Mouse (Mus musculus) gastrocnemius, adult 8-10 months (tissue): Measurements from ENCODE around the gene 4930539E08Rik. TPM values are rescaled to one million over a fixed set of nuclear protein-coding genes. Genes with fewer than 3 reads are reported as not detected.

ENCODE experiments used
- DNase-seq, 2 experiments: peaks; one replicate each; pipeline ENCODE4 v3.0.0; 2022; ENCODE audit warnings: low spot score in 2 of 2
- total RNA-seq, 4 experiments: library from RNA; stranded (reverse); gene quantifications; 2 replicates each; pipeline ENCODE4 v1.2.4; 2022

4930539E08Rik gene
- not detected for total RNA-seq

DNA sequence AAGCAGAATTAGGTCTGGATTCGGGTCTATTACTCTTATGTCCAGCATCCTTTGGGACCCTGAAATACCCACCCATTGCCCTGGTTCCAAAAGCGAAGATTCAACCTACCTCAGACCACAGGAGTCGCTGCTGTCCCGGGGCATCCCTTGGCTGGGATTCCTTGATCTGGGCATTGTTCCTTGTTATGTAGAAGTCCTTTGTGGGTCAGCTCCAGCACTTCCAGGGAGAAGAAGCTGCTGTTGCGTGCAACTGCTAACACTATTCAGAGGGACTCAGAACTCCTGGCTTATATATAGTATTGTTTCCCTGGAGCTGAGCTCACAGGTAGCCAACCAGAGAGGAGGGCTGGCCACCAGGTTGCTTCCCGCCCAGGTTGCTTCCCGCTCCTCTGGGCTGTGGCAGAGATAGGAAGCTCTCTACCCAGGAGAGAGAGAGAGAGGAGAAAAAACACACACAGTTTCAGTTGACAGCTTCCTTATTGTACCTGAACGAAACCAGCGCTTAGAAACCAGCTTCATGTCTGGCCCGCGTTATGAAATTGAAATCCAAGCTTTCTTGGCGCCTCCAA, at the start of gene 4930539E08Rik:
Gene 4930539E08Rik, minus strand, starts transcription at position 265 of the 569 bp plus-strand sequence.
- DNase-seq: no peak

- no peak for DNase-seq
Measured at GRCm38 (mm10) chr17:28961596-28961995, 46.5 kb upstream of the 4930539E08Rik start.

DNA sequence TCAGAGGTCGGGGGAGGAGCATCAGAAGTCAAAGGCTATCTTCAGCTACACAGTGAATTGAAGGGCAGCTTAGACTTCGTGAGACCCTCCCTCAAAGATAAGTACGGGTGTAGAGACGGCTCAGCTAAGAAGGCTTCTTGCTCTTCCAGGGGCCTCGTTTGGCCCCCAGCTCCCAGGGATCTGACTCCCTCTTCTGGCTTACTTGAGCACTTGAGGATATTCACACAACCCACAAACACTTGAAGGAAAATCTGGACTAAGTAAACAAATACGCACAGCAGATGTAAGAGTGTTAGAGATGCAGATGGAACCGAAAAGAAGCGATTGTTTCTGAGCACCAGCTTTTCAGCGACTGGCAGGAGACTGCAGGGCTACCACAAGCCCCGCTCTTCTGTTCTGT, 45.5 kb upstream of the 4930539E08Rik start:
- no peak for DNase-seq

- DNase-seq: no peak
Measured at GRCm38 (mm10) chr17:28954416-28954815, 39.3 kb upstream of the 4930539E08Rik start.

- DNase-seq: no peak
Measured at GRCm38 (mm10) chr17:28953251-28953650, 38.1 kb upstream of the 4930539E08Rik start.

DNA sequence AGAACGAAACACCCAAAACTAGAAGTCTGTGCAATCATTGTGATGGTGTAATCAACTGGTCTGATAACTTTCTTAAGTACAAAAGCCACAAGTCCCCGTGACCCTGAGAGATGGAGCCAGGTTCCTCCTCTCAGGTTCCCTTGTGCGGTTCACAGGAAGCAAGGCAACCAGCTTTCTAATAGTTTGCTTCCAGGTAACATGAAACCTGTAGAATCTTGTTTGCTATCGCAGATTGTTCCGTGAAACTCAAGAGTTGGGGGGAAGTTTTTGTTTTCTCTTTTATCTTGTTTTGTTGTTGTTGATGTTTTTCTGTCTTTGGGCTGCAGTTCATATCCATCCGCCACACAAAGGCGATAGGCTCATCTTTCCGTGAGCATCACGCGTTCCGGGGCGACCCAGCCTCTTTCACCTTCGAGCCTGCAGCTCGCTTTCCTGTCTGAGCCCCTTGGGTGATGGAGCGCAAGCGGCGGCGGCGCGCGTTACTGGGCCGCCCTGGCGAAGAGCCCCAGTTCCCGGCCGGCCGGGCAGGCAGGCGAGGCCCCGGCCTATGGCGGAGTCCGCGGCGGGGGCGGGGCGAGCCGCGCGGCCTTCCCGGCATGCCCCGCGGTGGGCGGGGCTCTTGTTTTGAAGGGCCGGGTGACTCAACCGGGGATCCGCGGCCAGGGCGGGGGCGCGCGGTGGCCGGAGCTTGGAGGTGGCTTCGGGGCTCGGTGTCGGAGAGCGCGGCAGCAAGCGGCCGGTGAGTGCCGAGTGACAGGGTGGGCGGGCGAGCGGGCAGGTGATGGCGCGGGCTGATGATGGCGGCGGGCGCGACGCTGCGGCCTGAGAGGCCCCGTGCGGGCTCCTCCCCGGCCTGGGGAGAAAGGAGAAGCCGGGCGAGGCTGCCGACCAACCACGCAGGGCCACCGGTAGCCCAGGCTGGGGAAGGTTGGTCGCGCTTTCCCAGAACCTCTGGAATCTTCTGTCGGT, 37.0 kb upstream of the 4930539E08Rik start, which contains the start of gene Kctd20:
Gene Kctd20, plus strand, starts transcription at position 120 of the 969 bp plus-strand sequence.
- peak; percentile 90 to 93 for DNase-seq

GRCm38 (mm10) chr17:28950751-28951150, 35.6 kb upstream of the 4930539E08Rik start:
- no peak for DNase-seq

- DNase-seq: no peak
Measured at GRCm38 (mm10) chr17:28948661-28949060, 33.5 kb upstream of the 4930539E08Rik start.

DNA sequence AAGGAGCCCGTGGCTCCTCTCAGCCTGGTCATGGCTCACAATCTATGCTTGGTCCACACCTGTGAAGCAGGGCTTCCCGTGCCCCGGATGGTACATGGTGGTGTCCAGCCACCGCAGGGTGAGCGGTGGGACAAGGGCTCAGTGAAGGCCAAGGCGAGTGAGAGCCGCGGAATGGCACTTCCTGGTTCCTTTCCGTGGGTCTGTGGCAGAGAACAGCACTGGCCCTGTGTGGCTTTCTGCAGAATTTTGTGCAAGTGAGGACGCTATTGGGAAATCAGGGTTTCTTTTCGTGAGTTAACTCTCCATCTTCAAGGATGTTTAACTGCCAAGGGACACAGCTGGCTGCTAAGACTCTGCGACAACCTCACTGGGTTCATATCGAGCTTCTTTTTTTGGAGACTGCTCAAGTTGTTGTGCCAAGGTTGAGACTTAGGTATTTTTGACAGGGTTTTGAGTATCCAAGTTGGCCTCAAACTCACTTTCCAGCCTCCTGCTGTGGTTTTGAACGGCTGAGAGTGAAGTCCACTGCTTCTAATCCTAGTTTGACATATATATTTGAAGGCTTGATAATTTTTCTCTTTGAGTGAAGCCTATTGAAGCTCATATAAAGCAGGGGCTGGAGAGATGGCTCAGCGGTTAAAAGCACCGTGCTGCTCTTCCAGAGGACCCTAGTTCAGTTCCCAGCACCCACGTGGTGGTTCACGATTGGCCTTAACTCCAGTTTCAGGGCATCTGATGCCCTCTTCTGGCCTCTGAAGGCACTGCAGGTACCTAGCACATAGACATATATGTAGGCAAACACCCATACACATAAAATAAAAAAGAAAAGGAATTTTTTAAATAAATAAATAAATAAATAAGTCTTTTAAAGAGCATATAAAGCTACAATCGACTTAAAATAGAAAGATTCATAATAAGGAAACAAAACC, 32.2 kb upstream of the 4930539E08Rik start:
- DNase-seq: no peak

GRCm38 (mm10) chr17:28944481-28944880, 29.4 kb upstream of the 4930539E08Rik start:
- DNase-seq: no peak

- DNase-seq: no peak
Measured at GRCm38 (mm10) chr17:28943740-28944139, 28.6 kb upstream of the 4930539E08Rik start, which contains the start of gene Pxt1. Gene Pxt1, minus strand, starts transcription at chr17:28943840.

DNA sequence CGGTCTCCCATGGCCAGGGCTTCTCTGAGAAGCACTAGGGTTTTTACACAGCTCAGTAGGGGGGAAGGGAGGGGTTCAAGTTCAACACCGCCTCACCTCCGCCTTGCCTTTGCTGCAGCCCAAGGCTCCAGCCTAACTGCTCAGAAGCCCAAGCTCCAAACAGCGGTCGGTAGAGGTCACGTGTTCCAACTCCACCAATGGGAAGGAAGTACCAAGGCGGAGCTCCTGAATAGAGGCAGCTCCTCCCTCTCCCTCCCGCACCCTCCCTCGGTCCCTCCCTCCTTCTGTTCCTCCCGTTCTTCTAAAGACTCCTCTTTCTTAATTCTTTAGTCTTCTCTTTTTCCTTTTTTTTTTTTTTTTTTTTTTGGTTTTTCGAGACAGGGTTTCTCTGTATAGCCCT, 27.0 kb upstream of the 4930539E08Rik start:
- DNase-seq: no peak

DNA sequence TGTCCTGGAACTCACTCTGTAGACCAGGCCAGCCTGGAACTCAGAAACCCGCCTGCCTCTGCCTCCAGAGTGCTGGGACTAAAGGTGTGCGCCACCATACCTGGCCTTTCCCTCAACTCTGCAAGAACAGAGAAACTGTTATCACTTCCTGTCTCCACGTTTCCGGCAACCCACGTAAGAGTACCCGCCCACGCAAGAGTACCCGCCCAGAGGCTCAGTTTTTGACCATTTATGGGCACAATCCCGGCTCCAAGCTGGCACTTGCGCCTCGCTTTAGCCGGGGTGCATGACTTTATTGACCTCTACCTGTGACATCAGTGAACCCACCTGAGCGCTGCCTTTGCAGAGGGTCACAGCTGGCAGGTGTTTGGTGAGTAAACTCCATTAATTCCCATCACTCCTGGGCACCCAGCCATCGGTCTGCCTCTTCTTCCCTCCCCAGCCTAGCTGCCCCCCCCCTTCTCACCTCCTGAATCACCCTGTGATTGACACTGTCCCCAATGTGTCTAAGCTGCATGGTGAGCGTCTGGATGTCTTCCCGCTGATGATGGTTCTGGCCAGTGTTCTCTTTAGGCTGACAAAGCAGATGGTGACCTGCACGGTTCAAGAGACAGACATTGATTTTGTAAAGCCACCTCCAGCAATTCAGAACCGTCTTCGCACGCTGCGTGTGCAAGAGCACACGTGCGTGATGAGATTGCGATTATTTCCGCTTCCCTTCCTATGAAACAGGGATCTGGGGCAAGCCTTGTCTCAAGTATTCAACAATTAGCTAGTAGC, 25.8 kb upstream of the 4930539E08Rik start:
- no peak for DNase-seq

DNA sequence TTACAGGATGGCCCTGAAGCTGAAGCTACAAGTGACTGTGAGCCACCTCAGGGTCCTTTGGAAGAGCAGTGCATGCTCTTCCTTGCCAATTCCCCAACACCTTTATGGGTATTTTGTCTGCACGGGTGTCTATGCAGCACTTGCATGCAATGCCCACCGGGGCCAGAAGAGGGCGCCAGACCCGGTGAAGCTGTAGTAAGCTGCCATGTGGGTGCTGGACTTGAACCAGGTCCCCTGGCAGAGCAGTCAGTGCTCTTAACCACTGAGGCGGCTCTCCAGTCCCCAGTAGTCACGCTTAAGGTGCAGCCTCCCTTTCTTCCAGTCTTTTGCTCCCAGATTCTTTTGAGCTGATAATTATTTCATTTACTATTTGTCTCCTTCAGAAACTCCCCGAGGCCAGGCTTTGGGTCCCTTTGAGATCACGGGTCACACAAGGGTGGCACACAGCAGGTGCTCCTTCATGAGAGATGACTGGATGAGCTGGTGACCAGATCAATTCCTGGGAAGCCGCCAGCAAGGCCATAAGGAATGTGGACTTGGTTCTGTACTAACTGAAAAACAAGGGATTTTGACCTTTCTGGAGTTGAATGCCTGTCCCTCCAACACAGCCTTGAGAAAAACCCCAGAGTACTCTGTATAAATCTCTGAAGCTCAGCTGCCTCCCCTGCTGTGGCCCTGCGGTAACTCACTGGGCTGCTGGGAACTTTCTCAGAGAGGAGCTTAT, 21.7 kb upstream of the 4930539E08Rik start:
- no peak for DNase-seq

GRCm38 (mm10) chr17:28936133-28936532, 21.0 kb upstream of the 4930539E08Rik start:
- no peak for DNase-seq

DNA sequence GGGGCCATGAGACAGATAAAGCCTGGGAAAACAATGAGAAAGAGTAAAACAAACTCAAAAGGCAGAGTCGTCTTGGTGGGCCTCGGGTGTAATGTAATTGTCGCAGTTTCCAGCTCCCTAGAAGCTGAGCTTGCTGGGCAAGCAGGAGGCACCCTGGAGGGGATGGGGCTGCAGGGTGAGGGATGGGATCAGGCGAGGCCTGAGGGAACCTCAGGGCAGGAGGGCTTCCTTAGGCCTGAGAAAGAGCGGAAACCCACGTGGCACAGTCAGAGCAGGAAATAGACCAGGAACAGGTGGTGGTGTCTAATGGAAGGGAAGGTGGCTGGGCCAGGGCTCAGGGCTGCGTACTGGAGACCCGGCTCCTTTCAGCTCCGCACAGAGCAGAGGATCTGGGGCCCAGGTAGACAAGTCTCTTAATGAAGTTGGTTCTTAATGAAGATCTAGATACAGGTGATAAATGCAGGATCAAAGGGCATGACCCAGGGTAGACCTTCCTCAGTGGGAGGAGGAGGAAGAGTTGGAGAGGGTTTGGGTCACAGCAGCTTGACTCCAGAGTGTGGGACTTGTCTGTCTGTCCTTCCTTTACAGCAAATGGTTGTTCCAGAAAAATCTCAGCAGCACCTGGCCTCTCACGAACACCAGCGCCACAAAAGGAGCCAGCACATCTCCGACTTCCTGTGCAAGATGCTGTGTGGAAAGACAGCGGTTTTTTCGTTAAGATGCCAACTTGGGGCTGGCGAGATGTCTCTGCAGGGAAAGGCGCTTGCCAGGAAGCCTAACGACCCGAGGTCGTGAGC, 19.2 kb upstream of the 4930539E08Rik start:
- no peak for DNase-seq

DNA sequence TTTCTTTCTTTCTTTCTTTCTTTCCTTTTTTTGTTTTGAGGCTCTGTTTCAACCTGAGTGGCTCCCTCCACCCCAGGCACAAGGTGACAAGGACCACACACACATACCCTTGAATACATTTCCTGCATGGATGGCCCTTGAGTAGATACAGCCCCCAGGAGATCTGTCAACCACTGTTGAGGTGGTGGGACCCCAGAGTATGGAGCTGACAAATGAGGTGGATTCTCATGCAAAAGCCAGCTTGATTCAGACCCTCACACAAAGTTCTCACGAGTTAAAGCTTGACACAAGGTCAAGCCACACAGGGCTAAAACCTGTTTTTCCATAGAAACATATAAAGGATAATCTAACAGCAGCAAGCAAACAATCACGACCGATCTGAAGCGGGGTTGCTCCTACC, 17.1 kb upstream of the 4930539E08Rik start:
- no peak for DNase-seq

DNA sequence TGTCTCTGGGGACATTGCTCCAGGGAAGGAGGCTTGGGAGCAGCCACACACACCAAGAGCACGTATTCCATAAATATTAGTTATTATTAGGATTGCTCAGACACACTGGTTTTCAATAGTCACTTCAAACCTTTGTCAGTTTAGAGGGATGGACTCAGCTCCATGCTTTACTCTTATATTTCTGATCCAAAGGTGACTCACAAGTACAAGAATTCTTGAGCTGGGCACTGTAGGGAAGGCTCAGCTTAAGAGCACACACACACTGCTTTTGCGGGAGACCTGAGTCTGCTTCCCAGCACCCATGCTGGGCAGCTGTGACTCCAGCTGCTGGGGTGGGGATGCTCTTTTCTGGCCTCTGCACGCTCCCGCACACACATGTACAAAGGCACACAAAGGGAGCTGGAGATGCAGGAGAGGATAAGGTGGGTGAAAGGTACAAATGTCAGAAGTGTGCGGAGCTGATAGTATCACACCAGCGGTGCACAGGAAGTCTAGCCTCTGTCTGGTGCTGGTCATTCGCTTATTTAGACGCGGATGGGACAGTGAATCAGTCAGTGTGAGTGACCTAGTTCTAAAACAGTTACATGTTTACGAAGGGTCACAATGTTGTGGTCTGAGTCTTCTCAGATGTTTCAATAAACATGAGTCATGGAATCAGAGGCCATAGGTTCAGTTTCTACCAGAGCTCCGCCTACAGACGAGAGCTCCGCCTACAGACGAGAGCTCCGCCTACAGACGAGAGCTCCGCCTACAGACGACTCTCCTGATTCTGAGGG, 16.5 kb upstream of the 4930539E08Rik start:
- DNase-seq: no peak
